Mouse (Mus musculus): Measurements from ENCODE around the gene Inip.

Gene Inip

DNA sequence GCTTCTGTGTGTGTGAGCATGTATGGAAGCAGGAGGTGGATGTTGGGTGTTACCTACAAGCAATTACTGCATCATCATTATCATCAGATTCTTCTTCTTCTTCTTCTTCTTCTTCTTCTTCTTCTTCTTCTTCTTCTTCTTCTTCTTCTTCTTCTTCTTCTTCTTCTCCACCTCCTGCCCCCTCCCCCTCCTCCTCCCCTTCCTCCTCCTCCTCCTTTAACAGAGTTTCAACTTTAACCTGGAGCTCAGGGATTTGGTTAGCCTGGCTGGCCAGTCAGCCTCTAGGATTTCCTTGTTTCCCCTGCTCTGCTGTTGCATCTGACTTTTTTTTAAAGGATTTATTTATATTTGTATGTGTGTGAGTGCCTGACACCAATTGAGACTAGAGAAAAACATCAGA is at the start of gene Inip:
Inip (minus strand) TSS at position 101 of the 400 bp plus-strand sequence.
- Histone ChIP-seq H3K27me3 (ENCODE audit: insufficient read depth, low read length) (0 out of 2 replicates have a peak, but pooled peaks cover 5% of the 10 kb centered on the region), H3K36me3 (ENCODE audit: insufficient read depth, low read length) (no peaks in the 10 kb centered on the region), H3K9me3 (ENCODE audit: low read length) (no peaks in the 10 kb centered on the region), H3K4me3 (replicated peaks; ENCODE audit: low read length) (no peak within 1 kb of the TSS), H3K4me1 (replicated peaks; ENCODE audit: low read depth, low read length) (peaks cover 8% of the 10 kb centered on the region)
- no peak for TF ChIP-seq CTCF (conservative IDR thresholded peaks at IDR 0.05; ENCODE audit: low read length)
- TF ChIP-seq NANOG (IDR thresholded peaks at IDR 0.05; ENCODE audit: borderline replicate concordance, low read length), result no peak
- no peak for TF ChIP-seq POU5F1 (IDR thresholded peaks at IDR 0.05; ENCODE audit: borderline replicate concordance, low read length)

DNA sequence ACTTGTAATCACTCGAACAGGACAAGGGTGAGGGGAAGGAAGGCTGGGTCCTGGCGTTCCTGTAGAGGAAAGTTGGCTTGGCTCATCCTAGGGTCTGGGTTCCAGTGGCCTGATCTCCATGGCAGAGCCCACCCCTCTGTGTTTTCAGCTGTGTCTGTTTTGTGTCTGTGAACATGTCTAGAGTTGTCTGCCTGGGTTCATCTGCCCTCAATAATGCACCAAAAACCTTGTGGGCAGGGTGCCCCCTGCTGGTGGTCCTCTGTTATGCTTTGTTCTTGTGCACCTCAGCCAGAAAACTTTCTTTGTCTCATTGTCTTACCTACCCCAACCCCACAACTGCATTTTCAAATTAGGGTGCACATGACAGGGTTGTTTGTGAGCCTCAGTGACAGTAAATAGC is 48.8 kb upstream of the Inip start:
- H3K27me3 ChIP-seq (ENCODE audit: insufficient read depth, low read length), result no peaks in the 10 kb centered on the region
- peaks cover 34% of the 10 kb centered on the region for H3K4me1 ChIP-seq (replicated peaks; ENCODE audit: low read depth, low read length)
- H3K9me3 ChIP-seq (ENCODE audit: low read length), result peaks cover 9% of the 10 kb centered on the region
- TF ChIP-seq NANOG (IDR thresholded peaks at IDR 0.05; ENCODE audit: borderline replicate concordance, low read length) (no peak), CTCF (conservative IDR thresholded peaks at IDR 0.05; ENCODE audit: low read length) (peak; percentile 89), POU5F1 (IDR thresholded peaks at IDR 0.05; ENCODE audit: borderline replicate concordance, low read length) (no peak)
- peaks cover 22% of the 10 kb centered on the region for H3K36me3 ChIP-seq (ENCODE audit: insufficient read depth, low read length)
- H3K4me3 ChIP-seq (replicated peaks; ENCODE audit: low read length), result no peak overlapping the region

DNA sequence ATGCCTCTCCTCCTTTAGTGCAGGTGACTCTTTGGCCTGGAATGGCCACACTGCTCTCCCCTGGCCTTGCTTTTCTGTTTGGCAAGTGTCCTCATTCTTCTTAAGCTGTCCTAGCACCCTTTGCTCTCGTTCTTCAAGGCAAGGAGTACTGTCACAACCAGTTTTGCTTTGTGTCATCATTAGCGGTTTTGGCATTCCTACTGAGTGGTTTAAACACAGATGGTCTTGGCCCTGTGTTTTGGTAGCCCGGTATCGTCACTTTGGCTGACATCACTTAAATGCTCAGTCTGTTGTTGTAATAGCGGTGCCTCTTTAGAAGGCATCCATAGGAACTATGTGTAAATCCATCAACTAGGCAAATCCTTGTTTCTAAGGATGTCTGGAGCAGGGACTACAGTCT is 46.1 kb upstream of the Inip start:
- Histone ChIP-seq H3K36me3 (ENCODE audit: insufficient read depth, low read length) (peaks cover 30% of the 10 kb centered on the region), H3K4me3 (replicated peaks; ENCODE audit: low read length) (no peak overlapping the region), H3K9me3 (ENCODE audit: low read length) (peaks cover 7% of the 10 kb centered on the region), H3K4me1 (replicated peaks; ENCODE audit: low read depth, low read length) (peaks cover 30% of the 10 kb centered on the region), H3K27me3 (ENCODE audit: insufficient read depth, low read length) (no peaks in the 10 kb centered on the region)
- TF ChIP-seq NANOG (IDR thresholded peaks at IDR 0.05; ENCODE audit: borderline replicate concordance, low read length) (no peak), POU5F1 (IDR thresholded peaks at IDR 0.05; ENCODE audit: borderline replicate concordance, low read length) (no peak)

GRCm38 (mm10) chr4:59845245-59845637 is 43.9 kb upstream of the Inip start:
- Histone ChIP-seq H3K27me3 (ENCODE audit: insufficient read depth, low read length) (no peaks in the 10 kb centered on the region), H3K9me3 (ENCODE audit: low read length) (no peaks in the 10 kb centered on the region), H3K4me1 (replicated peaks; ENCODE audit: low read depth, low read length) (peaks cover 33% of the 10 kb centered on the region), H3K4me3 (replicated peaks; ENCODE audit: low read length) (no peak overlapping the region), H3K36me3 (ENCODE audit: insufficient read depth, low read length) (peaks cover 24% of the 10 kb centered on the region)
- TF ChIP-seq CTCF (conservative IDR thresholded peaks at IDR 0.05; ENCODE audit: low read length) (no peak), POU5F1 (IDR thresholded peaks at IDR 0.05; ENCODE audit: borderline replicate concordance, low read length) (no peak), NANOG (IDR thresholded peaks at IDR 0.05; ENCODE audit: borderline replicate concordance, low read length) (no peak)

GRCm38 (mm10) chr4:59844460-59845244 is 43.3 kb upstream of the Inip start:
- peaks cover 31% of the 10 kb centered on the region for H3K4me1 ChIP-seq (replicated peaks; ENCODE audit: low read depth, low read length)
- H3K36me3 ChIP-seq (ENCODE audit: insufficient read depth, low read length), result peaks cover 24% of the 10 kb centered on the region
- TF ChIP-seq NANOG (IDR thresholded peaks at IDR 0.05; ENCODE audit: borderline replicate concordance, low read length), result no peak
- TF ChIP-seq POU5F1 (IDR thresholded peaks at IDR 0.05; ENCODE audit: borderline replicate concordance, low read length), result no peak
- no peak for TF ChIP-seq CTCF (conservative IDR thresholded peaks at IDR 0.05; ENCODE audit: low read length)
- no peaks in the 10 kb centered on the region for H3K27me3 ChIP-seq (ENCODE audit: insufficient read depth, low read length)
- H3K9me3 ChIP-seq (ENCODE audit: low read length), result no peaks in the 10 kb centered on the region
- no peak overlapping the region for H3K4me3 ChIP-seq (replicated peaks; ENCODE audit: low read length)

DNA sequence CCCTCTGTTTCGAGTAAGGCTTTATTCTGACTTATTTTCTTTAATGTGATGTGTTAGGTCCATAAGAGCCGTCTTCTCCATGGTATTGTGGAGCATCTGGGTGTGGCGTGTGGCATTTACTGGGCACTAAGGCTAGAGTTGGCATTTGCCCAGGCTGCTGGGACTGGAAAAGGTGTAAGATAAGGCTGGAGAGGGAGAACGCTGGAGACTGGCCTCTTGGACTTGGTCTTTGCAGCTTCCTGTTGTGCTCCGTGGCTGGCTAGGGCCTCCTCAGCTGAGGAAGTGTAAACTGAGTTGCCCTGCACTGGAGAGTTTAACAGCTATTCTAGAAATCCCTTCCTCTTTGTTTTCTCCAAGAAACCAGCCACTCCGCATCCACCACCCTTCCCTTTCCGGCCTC is 36.3 kb upstream of the Inip start:
- Histone ChIP-seq H3K4me1 (replicated peaks; ENCODE audit: low read depth, low read length) (peaks cover 18% of the 10 kb centered on the region), H3K36me3 (ENCODE audit: insufficient read depth, low read length) (peaks cover 14% of the 10 kb centered on the region), H3K27me3 (ENCODE audit: insufficient read depth, low read length) (no peaks in the 10 kb centered on the region), H3K9me3 (ENCODE audit: low read length) (no peaks in the 10 kb centered on the region), H3K4me3 (replicated peaks; ENCODE audit: low read length) (no peak overlapping the region)
- TF ChIP-seq CTCF (conservative IDR thresholded peaks at IDR 0.05; ENCODE audit: low read length), result no peak
- TF ChIP-seq NANOG (IDR thresholded peaks at IDR 0.05; ENCODE audit: borderline replicate concordance, low read length), result no peak
- no peak for TF ChIP-seq POU5F1 (IDR thresholded peaks at IDR 0.05; ENCODE audit: borderline replicate concordance, low read length)

DNA sequence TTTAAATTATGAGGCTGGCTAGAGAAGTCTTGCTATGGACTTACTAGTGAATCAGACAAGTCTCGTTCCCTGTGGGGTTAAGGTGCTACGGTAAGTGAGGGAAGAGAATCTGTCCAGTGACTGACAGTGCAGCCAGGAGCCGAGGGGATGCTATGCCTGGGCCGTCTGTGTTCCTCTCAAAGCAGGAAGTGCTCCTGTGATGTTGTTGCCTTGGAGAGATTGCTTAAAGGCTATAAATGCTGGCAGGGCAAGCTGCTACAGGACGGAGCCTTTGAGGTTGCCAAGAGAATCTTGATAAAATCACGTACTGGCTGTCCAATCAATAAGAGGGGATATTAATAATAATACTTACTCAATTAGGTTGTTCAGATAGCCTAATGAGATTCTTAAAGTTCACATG is 31.4 kb upstream of the Inip start:
- Histone ChIP-seq H3K36me3 (ENCODE audit: insufficient read depth, low read length) (peaks cover 27% of the 10 kb centered on the region), H3K27me3 (ENCODE audit: insufficient read depth, low read length) (no peaks in the 10 kb centered on the region), H3K4me1 (replicated peaks; ENCODE audit: low read depth, low read length) (peaks cover 12% of the 10 kb centered on the region), H3K4me3 (replicated peaks; ENCODE audit: low read length) (no peak overlapping the region), H3K9me3 (ENCODE audit: low read length) (no peaks in the 10 kb centered on the region)
- no peak for TF ChIP-seq NANOG (IDR thresholded peaks at IDR 0.05; ENCODE audit: borderline replicate concordance, low read length)
- no peak for TF ChIP-seq CTCF (conservative IDR thresholded peaks at IDR 0.05; ENCODE audit: low read length)
- TF ChIP-seq POU5F1 (IDR thresholded peaks at IDR 0.05; ENCODE audit: borderline replicate concordance, low read length), result no peak

- TF ChIP-seq NANOG (IDR thresholded peaks at IDR 0.05; ENCODE audit: borderline replicate concordance, low read length) (no peak), POU5F1 (IDR thresholded peaks at IDR 0.05; ENCODE audit: borderline replicate concordance, low read length) (no peak), CTCF (conservative IDR thresholded peaks at IDR 0.05; ENCODE audit: low read length) (no peak)
- Histone ChIP-seq H3K36me3 (ENCODE audit: insufficient read depth, low read length) (peaks cover 38% of the 10 kb centered on the region), H3K4me3 (replicated peaks; ENCODE audit: low read length) (no peak overlapping the region), H3K9me3 (ENCODE audit: low read length) (no peaks in the 10 kb centered on the region), H3K4me1 (replicated peaks; ENCODE audit: low read depth, low read length) (peaks cover 12% of the 10 kb centered on the region), H3K27me3 (ENCODE audit: insufficient read depth, low read length) (no peaks in the 10 kb centered on the region)
Observed at GRCm38 (mm10) chr4:59831038-59831437, 29.6 kb upstream of the Inip start.

- Histone ChIP-seq H3K4me3 (replicated peaks; ENCODE audit: low read length) (no peak overlapping the region), H3K9me3 (ENCODE audit: low read length) (no peaks in the 10 kb centered on the region), H3K27me3 (ENCODE audit: insufficient read depth, low read length) (no peaks in the 10 kb centered on the region), H3K36me3 (ENCODE audit: insufficient read depth, low read length) (peaks cover 31% of the 10 kb centered on the region), H3K4me1 (replicated peaks; ENCODE audit: low read depth, low read length) (peaks cover 31% of the 10 kb centered on the region)
- TF ChIP-seq NANOG (IDR thresholded peaks at IDR 0.05; ENCODE audit: borderline replicate concordance, low read length) (no peak), POU5F1 (IDR thresholded peaks at IDR 0.05; ENCODE audit: borderline replicate concordance, low read length) (no peak), CTCF (conservative IDR thresholded peaks at IDR 0.05; ENCODE audit: low read length) (no peak)
Observed at GRCm38 (mm10) chr4:59829072-59829471, 27.7 kb upstream of the Inip start.
